Mouse (Mus musculus) CH12F3 (cell line): ENCODE data around the gene Calhm3.
"Not testable (repeated sequence)": the region's sequence is repeated elsewhere in the genome, so short reads cannot be mapped to it uniquely, and the experiment has no call there.

Experiments
- in situ Hi-C: fragments of 300-500 bp; cut with MboI; formaldehyde crosslinking; loops from 2 replicates; pipeline ENCODE4 v1.14.3; 2020; ENCODE audit warnings: low sequenced_read_pairs

The Calhm3 gene

GRCm38 (mm10) chr19:47168223-47168622 is 10.7 kb upstream of the Calhm3 start:
- in situ Hi-C loops = no loop called here

GRCm38 (mm10) chr19:47167617-47168214 is 10.2 kb upstream of the Calhm3 start:
- in situ Hi-C loops = no loop called here

- in situ Hi-C loops = no loop called here
These were observed 9.2 kb upstream of the Calhm3 start for GRCm38 (mm10) chr19:47166758-47167157.

GRCm38 (mm10) chr19:47163176-47163744 is 5.7 kb upstream of the Calhm3 start:
- in situ Hi-C loops = no loop called here

- in situ Hi-C loops = no loop called here
These were observed 4.1 kb upstream of the Calhm3 start for GRCm38 (mm10) chr19:47161669-47162068.

GRCm38 (mm10) chr19:47153767-47154166 is 3.8 kb downstream of the Calhm3 start:
- in situ Hi-C loops = no loop called here

- in situ Hi-C loops = no loop called here
These were observed 5.5 kb downstream of the Calhm3 start for GRCm38 (mm10) chr19:47152062-47152369.

GRCm38 (mm10) chr19:47151332-47152061 is 6.1 kb downstream of the Calhm3 start:
- in situ Hi-C loops = no loop called here

GRCm38 (mm10) chr19:47149854-47150253 is 7.7 kb downstream of the Calhm3 start:
- in situ Hi-C loops = no loop called here

- in situ Hi-C loops = no loop called here
These were observed 9.2 kb downstream of the Calhm3 start for GRCm38 (mm10) chr19:47148267-47148847.

GRCm38 (mm10) chr19:47144154-47144553 is 13.4 kb downstream of the Calhm3 start, which contains the start of gene Calhm1:
TSS of gene Calhm1 (minus strand) at chr19:47144254.
- in situ Hi-C loops = no loop called here

GRCm38 (mm10) chr19:47142438-47142837 is 15.1 kb downstream of the Calhm3 start:
- in situ Hi-C loops = no loop called here

- in situ Hi-C loops = not testable (repeated sequence)
These were observed 18.0 kb downstream of the Calhm3 start for GRCm38 (mm10) chr19:47139611-47140010.

- in situ Hi-C loops = no loop called here
These were observed 19.7 kb downstream of the Calhm3 start, which contains the start of gene Calhm2 for GRCm38 (mm10) chr19:47137771-47138421. TSS of gene Calhm2 (minus strand) at chr19:47138294.

- in situ Hi-C loops = no loop called here
These were observed 20.4 kb downstream of the Calhm3 start for GRCm38 (mm10) chr19:47137051-47137581.

GRCm38 (mm10) chr19:47136170-47136569 is 21.4 kb downstream of the Calhm3 start:
- in situ Hi-C loops = no loop called here

GRCm38 (mm10) chr19:47135568-47135967 is 22.0 kb downstream of the Calhm3 start:
- in situ Hi-C loops = no loop called here

GRCm38 (mm10) chr19:47133161-47133560 is 24.4 kb downstream of the Calhm3 start:
- in situ Hi-C loops = no loop called here

GRCm38 (mm10) chr19:47130551-47131125 is 26.9 kb downstream of the Calhm3 start:
- in situ Hi-C loops = no loop called here

GRCm38 (mm10) chr19:47128835-47129234 is 28.7 kb downstream of the Calhm3 start:
- in situ Hi-C loops = no loop called here

- in situ Hi-C loops = no loop called here
These were observed 29.4 kb downstream of the Calhm3 start for GRCm38 (mm10) chr19:47128164-47128563.
